Mouse (Mus musculus) fibroblast of lung, adult 2 months (primary cell): ENCODE measurements around the gene Dlg2.
A peak's percentile ranks its signal among the peaks of the same experiment; 100 is the strongest.

ENCODE experiments used
- DNase-seq: peaks from one replicate; pipeline ENCODE4 v3.0.0-alpha.2; 2011; ENCODE audit warnings: low read depth

Dlg2 gene

GRCm38 (mm10) chr7:91090317-91090829 is 613.9 kb downstream of the Dlg2 start:
- no peak for DNase-seq

- no peak for DNase-seq
These were observed 614.6 kb downstream of the Dlg2 start for GRCm38 (mm10) chr7:91090830-91091683.

- DNase-seq: no peak
These were observed 620.0 kb downstream of the Dlg2 start for GRCm38 (mm10) chr7:91096467-91096866.

- DNase-seq: no peak
These were observed 622.0 kb downstream of the Dlg2 start for GRCm38 (mm10) chr7:91098521-91098920.

GRCm38 (mm10) chr7:91109575-91109974 is 633.1 kb downstream of the Dlg2 start:
- DNase-seq: no peak

- DNase-seq: no peak
These were observed 655.7 kb downstream of the Dlg2 start for GRCm38 (mm10) chr7:91132128-91132527.

GRCm38 (mm10) chr7:91154096-91154495 is 677.6 kb downstream of the Dlg2 start:
- DNase-seq: no peak

GRCm38 (mm10) chr7:91159144-91159543 is 682.7 kb downstream of the Dlg2 start:
- no peak for DNase-seq

- no peak for DNase-seq
These were observed 685.2 kb downstream of the Dlg2 start for GRCm38 (mm10) chr7:91161643-91162175.

GRCm38 (mm10) chr7:91173560-91173959 is 697.1 kb downstream of the Dlg2 start:
- no peak for DNase-seq

GRCm38 (mm10) chr7:91188211-91188610 is 711.7 kb downstream of the Dlg2 start:
- no peak for DNase-seq

- no peak for DNase-seq
These were observed 722.9 kb downstream of the Dlg2 start for GRCm38 (mm10) chr7:91199372-91199771.

GRCm38 (mm10) chr7:91208083-91208852 is 731.8 kb downstream of the Dlg2 start:
- DNase-seq: no peak

GRCm38 (mm10) chr7:91208973-91209372 is 732.5 kb downstream of the Dlg2 start:
- no peak for DNase-seq

- DNase-seq: no peak
These were observed 735.8 kb downstream of the Dlg2 start for GRCm38 (mm10) chr7:91212236-91212635.

GRCm38 (mm10) chr7:91214921-91215320 is 738.4 kb downstream of the Dlg2 start:
- DNase-seq: no peak

GRCm38 (mm10) chr7:91218321-91218987 is 742.0 kb downstream of the Dlg2 start:
- no peak for DNase-seq

- DNase-seq: peak; percentile 12
These were observed 750.0 kb downstream of the Dlg2 start for GRCm38 (mm10) chr7:91226442-91226841.

GRCm38 (mm10) chr7:91241718-91242117 is 765.2 kb downstream of the Dlg2 start:
- no peak for DNase-seq

GRCm38 (mm10) chr7:91261672-91262030 is 785.2 kb downstream of the Dlg2 start:
- no peak for DNase-seq

- DNase-seq: no peak
These were observed 785.8 kb downstream of the Dlg2 start for GRCm38 (mm10) chr7:91262031-91262951.
